Mouse (Mus musculus) heart, adult 2 months (tissue): ENCODE measurements at regions not wholly inside any gene's neighbourhood (a gene's known extent, or its start where the extent isn't known, plus 50 kb on each side); places are given as distances from the start of the nearest gene placed in this dataset.

Experiments used
- DNase-seq, 2 experiments: peaks; one replicate each; pipeline ENCODE4 v3.0.0; 2021
- H3K27ac ChIP-seq: fragments of 200-600 bp; 2 replicates; pipeline ENCODE4 v1.8.1; 2022
- H3K27me3 ChIP-seq: fragments of 200-500 bp; 2 replicates; pipeline ENCODE4 v1.6.1; 2012; ENCODE audit warnings: mild to moderate bottlenecking, low read length, inconsistent platforms, mixed read lengths; ENCODE audit not compliant: control insufficient read depth, insufficient read depth
- H3K36me3 ChIP-seq: fragments of 200-500 bp; 2 replicates; pipeline ENCODE4 v1.6.1; 2012; ENCODE audit warnings: low read length, inconsistent platforms; ENCODE audit not compliant: control insufficient read depth, insufficient read depth
- H3K4me1 ChIP-seq: fragments of 200-500 bp; 2 replicates; pipeline ENCODE4 v1.6.1; 2011; ENCODE audit warnings: low read length; ENCODE audit not compliant: control insufficient read depth, insufficient read depth
- H3K4me3 ChIP-seq: fragments of 200-600 bp; 2 replicates; pipeline ENCODE4 v1.8.1; 2022
- H3K79me2 ChIP-seq: fragments of 200-500 bp; replicated peaks from 2 replicates; pipeline ENCODE4 v1.6.1; 2012; ENCODE audit warnings: mild to moderate bottlenecking, inconsistent platforms, low read length, moderate library complexity, mixed read lengths; ENCODE audit not compliant: control insufficient read depth, insufficient read depth
- H3K9ac ChIP-seq: fragments of 200-500 bp; 2 replicates; pipeline ENCODE4 v1.6.1; 2012; ENCODE audit warnings: low read depth, mild to moderate bottlenecking, control low read depth, inconsistent platforms, low read length, mixed read lengths
- CTCF ChIP-seq: fragments of 200-600 bp; IDR thresholded peaks from 2 replicates; pipeline ENCODE4 v1.8.1; 2022; ENCODE audit warnings: antibody characterized with exemption, mild to moderate bottlenecking, moderate library complexity
- EP300 ChIP-seq: fragments of 200-500 bp; IDR thresholded peaks from 2 replicates; pipeline ENCODE4 v1.6.1; 2011; ENCODE audit warnings: low read depth, low read length, control low read depth; ENCODE audit not compliant: insufficient read depth
- POLR2A ChIP-seq: fragments of 200-500 bp; IDR thresholded peaks from 2 replicates; pipeline ENCODE4 v1.6.1; 2011; ENCODE audit warnings: mild to moderate bottlenecking, low read depth, low read length, control low read depth; ENCODE audit not compliant: insufficient read depth
- WGBS: fragments of 180-500 bp; shearing (Covaris S2); methylation state at CpG from one replicate; pipeline ENCODE4 v1.1.7; 2018; 5-methylcytosine and 5-hydroxymethylcytosine counted together
- intact Hi-C: fragments of 180-260 bp; cut with DNase I; formaldehyde crosslinking; loops from one replicate; pipeline ENCODE4 v1.15.1; 2025

GRCm38 (mm10) chr13:35283959-35284358 lies 257.1 kb upstream of the Eci2 start:
- H3K79me2 ChIP-seq: no peaks in the 10 kb centered on the region
- H3K36me3 ChIP-seq: no peaks in the 10 kb centered on the region
- H3K27ac ChIP-seq: no peak overlapping the region
- TF ChIP-seq EP300 (no peak), CTCF (no peak), POLR2A (no peak)
- intact Hi-C loops: no loop called here
- DNase-seq: no peak
- H3K4me3 ChIP-seq: no peak overlapping the region
- no peaks in the 10 kb centered on the region for H3K27me3 ChIP-seq
- no peaks in the 10 kb centered on the region for H3K4me1 ChIP-seq
- H3K9ac ChIP-seq: no peak overlapping the region
- WGBS: 44% methylated on average over 1 of the region's 1 CpGs

DNA sequence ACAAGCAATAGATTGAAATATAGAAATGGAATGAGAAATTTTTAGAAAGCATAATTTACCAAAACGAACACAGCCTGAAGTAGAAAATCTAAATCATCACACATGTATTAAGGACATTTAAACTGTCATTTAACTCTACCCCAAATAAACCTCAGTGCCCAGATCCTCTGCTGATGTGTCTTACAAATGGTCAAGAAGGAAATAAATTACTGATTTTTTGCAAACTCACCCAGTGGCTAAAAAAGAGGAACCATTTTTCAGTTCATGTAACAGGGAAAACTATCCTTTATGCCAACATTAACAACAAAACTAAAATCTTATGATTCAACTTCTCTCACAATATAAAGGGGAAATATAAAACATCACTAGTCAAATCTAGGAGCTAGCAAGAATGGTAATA lies 275.2 kb upstream of the Eci2 start:
- H3K27me3 ChIP-seq: no peaks in the 10 kb centered on the region
- no peaks in the 10 kb centered on the region for H3K36me3 ChIP-seq
- H3K4me1 ChIP-seq: no peaks in the 10 kb centered on the region
- H3K4me3 ChIP-seq: no peak overlapping the region
- TF ChIP-seq POLR2A (no peak), CTCF (no peak), EP300 (no peak)
- H3K79me2 ChIP-seq: no peaks in the 10 kb centered on the region
- no peak overlapping the region for H3K9ac ChIP-seq
- intact Hi-C loops: no loop called here
- 48% methylated on average over 1 of the region's 1 CpGs for WGBS
- DNase-seq: no peak
- H3K27ac ChIP-seq: no peak overlapping the region

- no peak overlapping the region for H3K27ac ChIP-seq
- intact Hi-C loops: no loop called here
- 97% methylated on average over 1 of the region's 1 CpGs for WGBS
- no peak for TF ChIP-seq EP300
- peak; percentile 32; the same call in 1 of the 2 replicates for TF ChIP-seq CTCF
- TF ChIP-seq POLR2A: no peak
- no peaks in the 10 kb centered on the region for H3K4me1 ChIP-seq
- no peak for DNase-seq
- no peak overlapping the region for H3K9ac ChIP-seq
- no peaks in the 10 kb centered on the region for H3K36me3 ChIP-seq
- no peaks in the 10 kb centered on the region for H3K79me2 ChIP-seq
- H3K4me3 ChIP-seq: no peak overlapping the region
- H3K27me3 ChIP-seq: no peaks in the 10 kb centered on the region
These were observed 289.9 kb upstream of the Eci2 start for GRCm38 (mm10) chr13:35316772-35317171.

GRCm38 (mm10) chr13:35326682-35327242 lies 299.9 kb upstream of the Eci2 start:
- H3K9ac ChIP-seq: no peak overlapping the region

GRCm38 (mm10) chr13:35328320-35328719 lies 301.4 kb upstream of the Eci2 start:
- no peak for TF ChIP-seq POLR2A
- no peak for TF ChIP-seq EP300
- no peak for TF ChIP-seq CTCF
- Histone ChIP-seq H3K79me2 (no peaks in the 10 kb centered on the region), H3K4me1 (no peaks in the 10 kb centered on the region), H3K9ac (no peak overlapping the region), H3K27ac (no peak overlapping the region), H3K27me3 (no peaks in the 10 kb centered on the region), H3K4me3 (no peak overlapping the region), H3K36me3 (no peaks in the 10 kb centered on the region)
- intact Hi-C loops: loop anchor here (10.0 kb wide), 1 partner anchor 446 kb away; no protein-coding TSS in a partner anchor
- WGBS: 77% methylated on average over 2 of the region's 2 CpGs
- DNase-seq: no peak

More at GRCm38 (mm10) chr13:35326682-35327242, 299.9 kb upstream of the Eci2 start:
- no peak overlapping the region for H3K27ac ChIP-seq
- intact Hi-C loops: loop anchor here (10.0 kb wide), 1 partner anchor 448 kb away; no protein-coding TSS in a partner anchor
- H3K4me1 ChIP-seq: no peaks in the 10 kb centered on the region
- no peaks in the 10 kb centered on the region for H3K27me3 ChIP-seq
- no peak for DNase-seq
- TF ChIP-seq EP300: no peak
- no peak for TF ChIP-seq CTCF
- TF ChIP-seq POLR2A: no peak
- 24% methylated on average over 10 of the region's 10 CpGs for WGBS
- H3K36me3 ChIP-seq: no peaks in the 10 kb centered on the region
- no peaks in the 10 kb centered on the region for H3K79me2 ChIP-seq
- no peak overlapping the region for H3K4me3 ChIP-seq

GRCm38 (mm10) chr13:35330926-35331325 lies 304.0 kb upstream of the Eci2 start:
- Histone ChIP-seq H3K4me3 (no peak overlapping the region), H3K36me3 (no peaks in the 10 kb centered on the region), H3K27me3 (no peaks in the 10 kb centered on the region), H3K4me1 (no peaks in the 10 kb centered on the region; the same call in 1 of the 2 replicates), H3K9ac (no peak overlapping the region), H3K79me2 (no peaks in the 10 kb centered on the region), H3K27ac (no peak overlapping the region)
- intact Hi-C loops: no loop called here
- no peak for DNase-seq
- no peak for TF ChIP-seq EP300
- 82% methylated on average over 1 of the region's 1 CpGs for WGBS
